Mouse (Mus musculus): ENCODE measurements around the gene Slc35f1. TPM values are rescaled to one million over a fixed set of nuclear protein-coding genes. Genes with fewer than 3 reads are reported as not detected.
A peak's percentile ranks its signal among the peaks of the same experiment; 100 is the strongest.

Slc35f1 gene
- polyA plus RNA-seq, 1 experiment from 2014 or later, result 35.6 TPM

DNA sequence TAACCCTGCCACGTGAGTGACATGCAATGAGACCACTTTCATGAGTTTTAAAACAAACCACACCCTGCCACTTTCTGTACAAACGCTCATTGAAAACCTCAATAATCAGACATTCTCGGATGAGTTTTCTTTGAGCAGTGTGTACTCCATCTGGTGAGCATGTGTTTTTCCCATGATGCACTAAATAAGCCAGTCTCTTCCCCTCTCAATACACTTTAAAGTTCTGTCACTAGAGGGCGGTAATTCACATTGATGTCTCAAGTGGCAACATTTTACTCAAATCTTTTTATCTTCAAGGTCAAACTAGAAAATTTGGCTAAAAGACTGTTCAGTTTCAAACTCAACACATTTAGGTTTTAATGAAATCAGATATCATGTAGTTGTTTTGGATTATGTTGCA lies 68.3 kb downstream of the Slc35f1 start:
- no peak overlapping the region for H3K9ac ChIP-seq (replicated peaks; ENCODE audit: low read length)
- H3K27me3 ChIP-seq (ENCODE audit: control insufficient read depth, insufficient read depth, low read length), result no peaks in the 10 kb centered on the region
- ATAC-seq (ENCODE audit: low FRiP score, low TSS enrichment), result no peak
- WGBS, result 48% methylated on average over 4 of the region's 4 CpGs
- no peak overlapping the region for H3K4me2 ChIP-seq (ENCODE audit: low read length)
- no peaks in the 10 kb centered on the region for H3K4me1 ChIP-seq (ENCODE audit: control insufficient read depth, insufficient read depth, low read length)
- no peak overlapping the region for H3K27ac ChIP-seq (replicated peaks; ENCODE audit: low read depth, low read length)
- peak; percentile 76 for DNase-seq
- no peak overlapping the region for H3K4me3 ChIP-seq (replicated peaks; ENCODE audit: low read depth, low read length)
- H3K36me3 ChIP-seq (ENCODE audit: control insufficient read depth, insufficient read depth, low read length), result no peaks in the 10 kb centered on the region
- no peaks in the 10 kb centered on the region for H3K9me3 ChIP-seq (ENCODE audit: control insufficient read depth, low read length)

GRCm38 (mm10) chr10:52760527-52760926 lies 70.2 kb downstream of the Slc35f1 start:
- DNase-seq (no peak), ATAC-seq (ENCODE audit: low FRiP score, low TSS enrichment) (no peak)
- H3K4me3 ChIP-seq (replicated peaks; ENCODE audit: low read depth, low read length), result no peak overlapping the region
- no peak overlapping the region for H3K27ac ChIP-seq (replicated peaks; ENCODE audit: low read depth, low read length)
- H3K4me2 ChIP-seq (ENCODE audit: low read length), result no peak overlapping the region
- WGBS, result 92% methylated on average over 1 of the region's 1 CpGs
- no peaks in the 10 kb centered on the region for H3K36me3 ChIP-seq (ENCODE audit: control insufficient read depth, insufficient read depth, low read length)
- no peaks in the 10 kb centered on the region for H3K9me3 ChIP-seq (ENCODE audit: control insufficient read depth, low read length)
- H3K27me3 ChIP-seq (ENCODE audit: control insufficient read depth, insufficient read depth, low read length), result no peaks in the 10 kb centered on the region
- no peak overlapping the region for H3K9ac ChIP-seq (replicated peaks; ENCODE audit: low read length)
- no peaks in the 10 kb centered on the region for H3K4me1 ChIP-seq (ENCODE audit: control insufficient read depth, insufficient read depth, low read length)

GRCm38 (mm10) chr10:52779926-52780485 lies 89.7 kb downstream of the Slc35f1 start:
- WGBS, result 60% methylated on average over 4 of the region's 4 CpGs
- ATAC-seq (ENCODE audit: low FRiP score, low TSS enrichment), result no peak

DNA sequence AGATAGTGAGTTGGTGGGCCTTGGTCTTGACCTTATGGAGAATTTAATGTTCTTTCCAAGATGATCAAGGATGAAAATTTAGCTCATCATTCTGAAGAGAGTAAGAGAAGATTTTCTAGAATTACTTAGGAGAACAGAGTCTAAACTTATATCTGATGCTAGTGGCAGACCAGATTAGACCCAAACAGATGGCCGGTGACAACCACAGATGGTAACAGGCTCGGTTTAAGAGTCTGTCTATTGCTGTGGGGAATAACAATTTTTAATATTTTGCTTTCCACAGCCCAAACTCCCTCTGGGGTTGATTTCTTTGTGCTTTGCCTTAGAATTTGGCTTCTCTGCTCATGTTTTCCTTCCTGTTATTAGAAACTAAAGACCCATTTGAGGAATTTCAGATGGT lies 96.7 kb downstream of the Slc35f1 start:
- no peaks in the 10 kb centered on the region for H3K9me3 ChIP-seq (ENCODE audit: control insufficient read depth, low read length)
- no peak for DNase-seq

More at GRCm38 (mm10) chr10:52779926-52780485, 89.7 kb downstream of the Slc35f1 start:
- no peak overlapping the region for H3K9ac ChIP-seq (replicated peaks; ENCODE audit: low read length)
- H3K4me3 ChIP-seq (replicated peaks; ENCODE audit: low read depth, low read length), result no peak overlapping the region
- no peaks in the 10 kb centered on the region for H3K27me3 ChIP-seq (ENCODE audit: control insufficient read depth, insufficient read depth, low read length)
- H3K4me2 ChIP-seq (ENCODE audit: low read length), result no peak overlapping the region
- no peaks in the 10 kb centered on the region for H3K36me3 ChIP-seq (ENCODE audit: control insufficient read depth, insufficient read depth, low read length)
- no peaks in the 10 kb centered on the region for H3K4me1 ChIP-seq (ENCODE audit: control insufficient read depth, insufficient read depth, low read length)
- H3K27ac ChIP-seq (replicated peaks; ENCODE audit: low read depth, low read length), result no peak overlapping the region
- no peaks in the 10 kb centered on the region for H3K9me3 ChIP-seq (ENCODE audit: control insufficient read depth, low read length)
- DNase-seq, result no peak

GRCm38 (mm10) chr10:52791560-52791959 lies 101.2 kb downstream of the Slc35f1 start:
- no peak overlapping the region for H3K27ac ChIP-seq (replicated peaks; ENCODE audit: low read depth, low read length)
- no peaks in the 10 kb centered on the region for H3K36me3 ChIP-seq (ENCODE audit: control insufficient read depth, insufficient read depth, low read length)
- no peaks in the 10 kb centered on the region for H3K27me3 ChIP-seq (ENCODE audit: control insufficient read depth, insufficient read depth, low read length)
- no peak overlapping the region for H3K9ac ChIP-seq (replicated peaks; ENCODE audit: low read length)
- no peak overlapping the region for H3K4me2 ChIP-seq (ENCODE audit: low read length)
- H3K4me1 ChIP-seq (ENCODE audit: control insufficient read depth, insufficient read depth, low read length), result no peaks in the 10 kb centered on the region
- DNase-seq, result peak; percentile 7
- WGBS, result 59% methylated on average over 6 of the region's 6 CpGs
- no peak overlapping the region for H3K4me3 ChIP-seq (replicated peaks; ENCODE audit: low read depth, low read length)
- no peaks in the 10 kb centered on the region for H3K9me3 ChIP-seq (ENCODE audit: control insufficient read depth, low read length)
- ATAC-seq (ENCODE audit: low FRiP score, low TSS enrichment), result no peak

More for the DNA sequence above, 96.7 kb downstream of the Slc35f1 start:
- H3K27me3 ChIP-seq (ENCODE audit: control insufficient read depth, insufficient read depth, low read length), result no peaks in the 10 kb centered on the region
- WGBS, result 75% methylated on average over 2 of the region's 2 CpGs
- H3K4me1 ChIP-seq (ENCODE audit: control insufficient read depth, insufficient read depth, low read length), result no peaks in the 10 kb centered on the region
- H3K4me3 ChIP-seq (replicated peaks; ENCODE audit: low read depth, low read length), result no peak overlapping the region
- ATAC-seq (ENCODE audit: low FRiP score, low TSS enrichment), result no peak
- no peak overlapping the region for H3K4me2 ChIP-seq (ENCODE audit: low read length)
- H3K36me3 ChIP-seq (ENCODE audit: control insufficient read depth, insufficient read depth, low read length), result no peaks in the 10 kb centered on the region
- no peak overlapping the region for H3K9ac ChIP-seq (replicated peaks; ENCODE audit: low read length)
- H3K27ac ChIP-seq (replicated peaks; ENCODE audit: low read depth, low read length), result no peak overlapping the region

DNA sequence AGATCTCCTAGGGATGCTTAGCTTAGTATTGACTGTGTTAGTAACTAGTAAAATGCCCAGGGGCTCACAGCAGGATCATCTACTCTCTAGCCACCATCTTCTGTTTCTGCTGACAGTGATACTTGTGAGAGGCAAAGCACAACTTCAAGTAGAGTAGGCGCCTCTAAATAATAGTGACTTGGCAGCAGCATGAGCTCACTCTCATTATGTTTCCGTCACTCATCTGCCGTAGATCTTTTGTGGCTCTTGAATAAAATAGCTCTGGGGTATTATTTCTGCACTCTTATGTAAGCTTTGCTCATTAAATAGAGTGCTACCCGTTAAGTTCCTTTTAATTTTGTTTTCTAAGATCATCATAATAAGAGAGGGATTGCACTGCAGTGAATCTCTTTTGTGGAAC lies 107.1 kb downstream of the Slc35f1 start:
- Histone ChIP-seq H3K27me3 (ENCODE audit: control insufficient read depth, insufficient read depth, low read length) (no peaks in the 10 kb centered on the region), H3K4me1 (ENCODE audit: control insufficient read depth, insufficient read depth, low read length) (no peaks in the 10 kb centered on the region), H3K27ac (replicated peaks; ENCODE audit: low read depth, low read length) (no peak overlapping the region), H3K9ac (replicated peaks; ENCODE audit: low read length) (no peak overlapping the region), H3K4me3 (replicated peaks; ENCODE audit: low read depth, low read length) (no peak overlapping the region), H3K36me3 (ENCODE audit: control insufficient read depth, insufficient read depth, low read length) (no peaks in the 10 kb centered on the region), H3K9me3 (ENCODE audit: control insufficient read depth, low read length) (no peaks in the 10 kb centered on the region), H3K4me2 (ENCODE audit: low read length) (no peak overlapping the region)
- DNase-seq, result peak; percentile 17
- WGBS, result 21% methylated on average over 4 of the region's 4 CpGs
- no peak for ATAC-seq (ENCODE audit: low FRiP score, low TSS enrichment)

- Histone ChIP-seq H3K9ac (replicated peaks; ENCODE audit: low read length) (no peak overlapping the region), H3K9me3 (ENCODE audit: control insufficient read depth, low read length) (no peaks in the 10 kb centered on the region), H3K4me1 (ENCODE audit: control insufficient read depth, insufficient read depth, low read length) (no peaks in the 10 kb centered on the region), H3K4me2 (ENCODE audit: low read length) (no peak overlapping the region), H3K4me3 (replicated peaks; ENCODE audit: low read depth, low read length) (no peak overlapping the region), H3K27me3 (ENCODE audit: control insufficient read depth, insufficient read depth, low read length) (no peaks in the 10 kb centered on the region), H3K36me3 (ENCODE audit: control insufficient read depth, insufficient read depth, low read length) (no peaks in the 10 kb centered on the region), H3K27ac (replicated peaks; ENCODE audit: low read depth, low read length) (no peak overlapping the region)
- DNase-seq, result no peak
- ATAC-seq (ENCODE audit: low FRiP score, low TSS enrichment), result no peak
- 20% methylated on average over 2 of the region's 2 CpGs for WGBS
These were observed 117.5 kb downstream of the Slc35f1 start for GRCm38 (mm10) chr10:52807808-52808207.

- WGBS, result 93% methylated on average over 4 of the region's 4 CpGs
- H3K9ac ChIP-seq (replicated peaks; ENCODE audit: low read length), result no peak overlapping the region
- H3K9me3 ChIP-seq (ENCODE audit: control insufficient read depth, low read length), result no peaks in the 10 kb centered on the region
- no peak overlapping the region for H3K27ac ChIP-seq (replicated peaks; ENCODE audit: low read depth, low read length)
- no peaks in the 10 kb centered on the region for H3K27me3 ChIP-seq (ENCODE audit: control insufficient read depth, insufficient read depth, low read length)
- ATAC-seq (ENCODE audit: low FRiP score, low TSS enrichment) (no peak), DNase-seq (no peak)
- H3K4me1 ChIP-seq (ENCODE audit: control insufficient read depth, insufficient read depth, low read length), result no peaks in the 10 kb centered on the region
- no peaks in the 10 kb centered on the region for H3K36me3 ChIP-seq (ENCODE audit: control insufficient read depth, insufficient read depth, low read length)
- no peak overlapping the region for H3K4me2 ChIP-seq (ENCODE audit: low read length)
- no peak overlapping the region for H3K4me3 ChIP-seq (replicated peaks; ENCODE audit: low read depth, low read length)
These were observed 122.5 kb downstream of the Slc35f1 start for GRCm38 (mm10) chr10:52812861-52813260.

DNA sequence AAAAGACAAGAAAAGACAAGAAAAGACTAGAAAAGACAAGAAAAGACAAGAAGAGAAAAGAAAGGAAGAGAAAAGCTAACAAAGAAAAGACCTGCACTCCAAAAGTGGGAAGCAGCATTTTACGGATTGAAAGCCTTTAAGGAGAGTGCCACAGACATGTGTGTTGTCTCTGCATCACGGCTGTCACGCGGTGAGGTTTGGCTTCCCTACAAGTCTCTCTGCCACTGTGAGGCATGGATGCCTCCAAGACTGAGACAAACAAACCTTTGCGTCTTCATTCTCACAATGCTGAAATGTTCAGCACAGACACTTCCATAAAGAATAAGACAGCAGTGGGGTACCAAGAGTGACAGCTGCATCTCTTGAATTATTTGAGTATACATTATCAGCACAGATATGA lies 124.0 kb downstream of the Slc35f1 start:
- DNase-seq, result no peak
- Histone ChIP-seq H3K27ac (replicated peaks; ENCODE audit: low read depth, low read length) (no peak overlapping the region), H3K36me3 (ENCODE audit: control insufficient read depth, insufficient read depth, low read length) (no peaks in the 10 kb centered on the region), H3K27me3 (ENCODE audit: control insufficient read depth, insufficient read depth, low read length) (no peaks in the 10 kb centered on the region), H3K4me2 (ENCODE audit: low read length) (no peak overlapping the region), H3K4me1 (ENCODE audit: control insufficient read depth, insufficient read depth, low read length) (no peaks in the 10 kb centered on the region), H3K9ac (replicated peaks; ENCODE audit: low read length) (no peak overlapping the region), H3K4me3 (replicated peaks; ENCODE audit: low read depth, low read length) (no peak overlapping the region), H3K9me3 (ENCODE audit: control insufficient read depth, low read length) (no peaks in the 10 kb centered on the region)
- WGBS, result 85% methylated on average over 5 of the region's 5 CpGs
- no peak for ATAC-seq (ENCODE audit: low FRiP score, low TSS enrichment)

All from midbrain, embryonic 14.5 days (tissue).